Mouse (Mus musculus) kidney, adult 2 months (tissue): Measurements from ENCODE around the gene Sbno1.

ENCODE experiments used
- CTCF ChIP-seq: fragments of 200-500 bp; conservative IDR thresholded peaks from 2 replicates; pipeline ENCODE4 v1.5.1; 2011; ENCODE audit warnings: low read depth, mild to moderate bottlenecking, control low read depth, low read length, moderate library complexity, mixed read lengths; ENCODE audit not compliant: insufficient read depth, insufficient read length
- POLR2A ChIP-seq: fragments of 200-500 bp; IDR thresholded peaks from one replicate; pipeline ENCODE4 v1.6.1; 2011; ENCODE audit warnings: low read depth, low read length, control low read depth

GRCm38 (mm10) chr5:124454082-124454419, 28.2 kb upstream of the Sbno1 start:
- TF ChIP-seq POLR2A (no peak), CTCF (no peak)
